Mouse (Mus musculus) gonadal fat pad, adult 2 months (tissue): ENCODE data around the gene Prss38. TPM values are rescaled to one million over a fixed set of nuclear protein-coding genes. Genes with fewer than 3 reads are reported as not detected.

Experiments used
- DNase-seq: peaks from one replicate; pipeline ENCODE4 v3.0.0-alpha.2; 2012; ENCODE audit warnings: low read depth
- polyA plus RNA-seq: library from polyadenylated mRNA; depleted of rRNA; stranded (reverse); fragments of >200 nt; gene quantifications from 2 replicates; pipeline ENCODE4 v1.2.3, GENCODE M21; 2012; rRNA removed

The Prss38 gene
- polyA plus RNA-seq, 1 experiment, result not detected

DNA sequence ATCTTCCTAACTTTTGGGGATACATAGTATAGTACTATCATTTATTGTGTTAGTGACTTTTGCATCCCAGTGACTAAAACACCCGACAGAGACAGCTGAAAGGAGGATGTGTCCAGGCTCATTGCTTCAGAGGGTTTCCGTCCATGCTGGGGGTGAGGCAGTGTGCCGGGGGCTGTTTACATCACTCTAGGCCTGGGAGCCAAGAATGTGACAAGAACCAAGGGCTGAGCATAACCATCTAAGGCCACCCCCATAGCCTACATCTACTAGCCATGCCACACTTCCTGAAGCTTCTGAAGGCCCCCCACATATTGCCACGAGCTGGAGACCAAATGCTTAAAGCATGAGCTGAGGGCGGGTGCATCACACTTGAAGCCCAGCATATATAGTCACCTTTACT, 50.7 kb downstream of the Prss38 start:
- DNase-seq, result no peak

- DNase-seq, result no peak
These were observed 52.5 kb downstream of the Prss38 start for GRCm38 (mm10) chr11:59322988-59323387.

Other genes starting within 250 kb of the Prss38 start
- 0.37 and 0.70 TPM in 2 replicates for gene Obscn, start 239.3 kb downstream of the Prss38 start, polyA plus RNA-seq
- 4.0 and 4.2 TPM in 2 replicates for gene Iba57, start 211.9 kb downstream of the Prss38 start, polyA plus RNA-seq
- gene Gjc2, start 192.4 kb downstream of the Prss38 start, polyA plus RNA-seq, result 2.8 and 4.4 TPM in 2 replicates
- 132 and 184 TPM in 2 replicates for gene Guk1, start 183.4 kb downstream of the Prss38 start, polyA plus RNA-seq
- gene Mrpl55, start 173.2 kb downstream of the Prss38 start, polyA plus RNA-seq, result 47.7 and 62.4 TPM in 2 replicates
- 29.8 and 33.8 TPM in 2 replicates for gene 2310033P09Rik, start 167.3 kb downstream of the Prss38 start, polyA plus RNA-seq
- 639 and 653 TPM in 2 replicates for gene Arf1, start 147.4 kb downstream of the Prss38 start, polyA plus RNA-seq
- 0.14 and 0.20 TPM in 2 replicates for gene Wnt3a, start 84.9 kb downstream of the Prss38 start, polyA plus RNA-seq
- 6.5 and 7.5 TPM in 2 replicates for gene Wnt9a, start 68.7 kb downstream of the Prss38 start, polyA plus RNA-seq
- 4.4 and 4.6 TPM in 2 replicates for gene Jmjd4, start 74.4 kb upstream of the Prss38 start, polyA plus RNA-seq
- gene Snap47, start 75.5 kb upstream of the Prss38 start, polyA plus RNA-seq, result 67.1 and 68.1 TPM in 2 replicates
- 0.96 and 0.99 TPM in 2 replicates for gene Zfp867, start 96.8 kb upstream of the Prss38 start, polyA plus RNA-seq
- gene Zkscan17, start 151.1 kb upstream of the Prss38 start, polyA plus RNA-seq, result 8.0 and 11.8 TPM in 2 replicates
- 0.50 and 0.57 TPM in 2 replicates for gene Nlrp3, start 165.9 kb upstream of the Prss38 start, polyA plus RNA-seq
- not detected in 2 replicates for gene Olfr222, start 200.6 kb upstream of the Prss38 start, polyA plus RNA-seq
- gene Olfr223, start 217.6 kb upstream of the Prss38 start, polyA plus RNA-seq, result not detected in 2 replicates